Mouse (Mus musculus) layer of hippocampus, adult 2 months (tissue): ENCODE results near the gene Fuom. TPM values are rescaled to one million over a fixed set of nuclear protein-coding genes. Genes with fewer than 3 reads are reported as not detected.
A peak's percentile ranks its signal among the peaks of the same experiment; 100 is the strongest.

ENCODE experiments used
- DNase-seq, 2 experiments: peaks; one replicate each; pipeline ENCODE4 v3.0.0; 2022; ENCODE audit warnings: low spot score in 2 of 2
- H3K27ac ChIP-seq: fragments of 200-600 bp; 2 replicates; pipeline ENCODE4 v1.8.1; 2022
- H3K4me3 ChIP-seq: fragments of 200-600 bp; 2 replicates; pipeline ENCODE4 v1.8.1; 2022; ENCODE audit warnings: mild to moderate bottlenecking
- CTCF ChIP-seq: fragments of 200-600 bp; conservative IDR thresholded peaks from 2 replicates; pipeline ENCODE4 v1.8.1; 2022; ENCODE audit warnings: antibody characterized with exemption, mild to moderate bottlenecking, moderate library complexity
- total RNA-seq, 2 experiments: library from RNA; stranded (reverse); gene quantifications; 2 replicates each; pipeline ENCODE4 v1.2.3; 2021

The Fuom gene
- total RNA-seq, 2 experiments from 2014 or later, result 46.6 to 48.5 TPM

GRCm38 (mm10) chr7:140060936-140061831 lies 41.1 kb downstream of the Fuom start:
- DNase-seq, result no peak
- Histone ChIP-seq H3K27ac (no peak overlapping the region), H3K4me3 (peak overlapping the region; percentile 49)
- TF ChIP-seq CTCF, result no peak; the same call in 1 of the 2 replicates

- Histone ChIP-seq H3K4me3 (no peak overlapping the region), H3K27ac (no peak overlapping the region)
- no peak for DNase-seq
- no peak for TF ChIP-seq CTCF
Measured at GRCm38 (mm10) chr7:140059601-140060000, 42.6 kb downstream of the Fuom start.

- no peak for TF ChIP-seq CTCF
- H3K4me3 ChIP-seq, result peak overlapping the region; percentile 53
- no peak overlapping the region for H3K27ac ChIP-seq
- no peak for DNase-seq
Measured at GRCm38 (mm10) chr7:140058528-140058927, 43.7 kb downstream of the Fuom start.

GRCm38 (mm10) chr7:140057413-140058407 lies 44.5 kb downstream of the Fuom start:
- DNase-seq, result no peak
- TF ChIP-seq CTCF, result peak; percentile 30
- Histone ChIP-seq H3K27ac (no peak overlapping the region), H3K4me3 (peak overlapping the region; percentile 53)

- no peak for TF ChIP-seq CTCF
- peak; percentile 46 to 55 for DNase-seq
- no peak overlapping the region for H3K4me3 ChIP-seq
Measured at GRCm38 (mm10) chr7:140054124-140054523, 48.1 kb downstream of the Fuom start.

GRCm38 (mm10) chr7:140049115-140049689 lies 53.0 kb downstream of the Fuom start:
- TF ChIP-seq CTCF, result no peak
- H3K4me3 ChIP-seq, result peak overlapping the region; percentile 46
- no peak for DNase-seq
- H3K27ac ChIP-seq, result no peak overlapping the region

More at GRCm38 (mm10) chr7:140054124-140054523, 48.1 kb downstream of the Fuom start:
- no peak overlapping the region for H3K27ac ChIP-seq

- no peak for TF ChIP-seq CTCF
- Histone ChIP-seq H3K4me3 (peak within 1 kb of the TSS; percentile 46), H3K27ac (no peak within 1 kb of the TSS)
- no peak for DNase-seq
Measured at GRCm38 (mm10) chr7:140048361-140049114, 53.7 kb downstream of the Fuom start, which contains the start of gene Msx3. Gene Msx3 (minus strand): TSS chr7:140049089.

- Histone ChIP-seq H3K4me3 (peak overlapping the region; percentile 38), H3K27ac (no peak overlapping the region)
- TF ChIP-seq CTCF, result no peak
- DNase-seq, result no peak
Measured at GRCm38 (mm10) chr7:140047811-140048311, 54.4 kb downstream of the Fuom start.

Other genes starting within 250 kb of the Fuom start
- gene Kndc1, start 207.7 kb downstream of the Fuom start, total RNA-seq, result 10 to 100 TPM; 80.3 to 87.0 TPM
- not detected for gene Utf1, start 158.7 kb downstream of the Fuom start, total RNA-seq
- 1 to 10 TPM; 1.3 to 1.5 TPM for gene 6430531B16Rik, start 123.7 kb downstream of the Fuom start, total RNA-seq
- 1 to 10 TPM; 3.4 to 6.0 TPM for gene Adam8, start 109.9 kb downstream of the Fuom start, total RNA-seq
- gene Zfp511, start 66.0 kb downstream of the Fuom start, total RNA-seq, result 10 to 100 TPM; 24.8 to 28.7 TPM
- 10 to 100 TPM; 39.9 to 40.6 TPM for gene Tubgcp2, start 65.8 kb downstream of the Fuom start, total RNA-seq
- under 1 TPM in 1 of 2 experiments, not detected in 1; 0.15 TPM for gene Msx3, start 53.4 kb downstream of the Fuom start, total RNA-seq
- gene Caly, start 19.9 kb downstream of the Fuom start, total RNA-seq, result 100 to 1,000 TPM; 255 to 267 TPM
- gene Prap1, start 9.0 kb downstream of the Fuom start, total RNA-seq, result not detected
- gene Paox, start 13.4 kb upstream of the Fuom start, total RNA-seq, result 1 to 10 TPM; 4.6 to 6.5 TPM
- 10 to 100 TPM; 60.0 to 63.2 TPM for gene Echs1, start 14.0 kb upstream of the Fuom start, total RNA-seq
- 10 to 100 TPM; 27.8 to 27.9 TPM for gene Mtg1, start 35.1 kb upstream of the Fuom start, total RNA-seq
- gene Sprn, start 52.4 kb upstream of the Fuom start, total RNA-seq, result 100 to 1,000 TPM; 177 to 178 TPM
- not detected for gene Olfr522, start 62.3 kb upstream of the Fuom start, total RNA-seq
- gene Olfr523, start 70.8 kb upstream of the Fuom start, total RNA-seq, result under 1 TPM; 0.10 to 0.20 TPM
- gene Olfr524, start 103.5 kb upstream of the Fuom start, total RNA-seq, result not detected
- under 1 TPM; 0.44 to 0.56 TPM for gene Cd163l1, start 115.8 kb upstream of the Fuom start, total RNA-seq
- under 1 TPM in 1 of 2 experiments, not detected in 1; 0.12 TPM for gene 5830411N06Rik, start 144.8 kb upstream of the Fuom start, total RNA-seq
- not detected for gene Olfr525, start 218.4 kb upstream of the Fuom start, total RNA-seq
- not detected for gene Olfr527, start 231.6 kb upstream of the Fuom start, total RNA-seq